Mouse (Mus musculus): ENCODE results near the gene Shb.

- TF ChIP-seq CTCF (IDR thresholded peaks at IDR 0.05; ENCODE audit: insufficient read depth, low read depth, low read length) (no peak), POLR2A (IDR thresholded peaks at IDR 0.05; ENCODE audit: insufficient read depth, low read depth, low read length) (no peak)
These were observed 39.2 kb downstream of the Shb start for GRCm38 (mm10) chr4:45493118-45493517.
